Mouse (Mus musculus): ENCODE measurements around the gene Josd1.
"Not testable (repeated sequence)": the region's sequence is repeated elsewhere in the genome, so short reads cannot be mapped to it uniquely, and the experiment has no call there.

Gene Josd1

GRCm38 (mm10) chr15:79692334-79692733, 4.6 kb upstream of the Josd1 start:
- DNase-seq (ENCODE audit: low spot score in 2 of 2): no peak

- peak in 1 of 2 experiments; percentile 65 for DNase-seq (ENCODE audit: low spot score in 2 of 2)
Observed at GRCm38 (mm10) chr15:79691023-79691508, 3.3 kb upstream of the Josd1 start.

- DNase-seq (ENCODE audit: low spot score in 2 of 2): peak; percentile 100
Observed at GRCm38 (mm10) chr15:79690426-79691022, 2.8 kb upstream of the Josd1 start, which contains the start of gene Gtpbp1. Gtpbp1 (plus strand) TSS chr15:79690845.

- DNase-seq (ENCODE audit: low spot score in 2 of 2): no peak
Observed at GRCm38 (mm10) chr15:79689662-79690425, 2.1 kb upstream of the Josd1 start.

- no peak for DNase-seq (ENCODE audit: low spot score in 2 of 2)
Observed at GRCm38 (mm10) chr15:79688268-79688956, 693 bp upstream of the Josd1 start.

- peak; percentile 42 to 51 for DNase-seq (ENCODE audit: low spot score in 2 of 2)
Observed at GRCm38 (mm10) chr15:79687175-79687574, 544 bp downstream of the Josd1 start.

- no peak for DNase-seq (ENCODE audit: low spot score in 2 of 2)
Observed at GRCm38 (mm10) chr15:79686046-79686869, 1.5 kb downstream of the Josd1 start.

- no peak for DNase-seq (ENCODE audit: low spot score in 2 of 2)
Observed at GRCm38 (mm10) chr15:79685141-79685641, 2.5 kb downstream of the Josd1 start.

GRCm38 (mm10) chr15:79684616-79685015, 3.1 kb downstream of the Josd1 start:
- no peak for DNase-seq (ENCODE audit: low spot score in 2 of 2)

- no peak for DNase-seq (ENCODE audit: low spot score in 2 of 2)
Observed at GRCm38 (mm10) chr15:79683707-79684465, 3.8 kb downstream of the Josd1 start.

GRCm38 (mm10) chr15:79683146-79683545, 4.6 kb downstream of the Josd1 start:
- DNase-seq (ENCODE audit: low spot score in 2 of 2): no peak

- no peak for DNase-seq (ENCODE audit: low spot score in 2 of 2)
Observed at GRCm38 (mm10) chr15:79681973-79682372, 5.7 kb downstream of the Josd1 start.

- DNase-seq (ENCODE audit: low spot score in 2 of 2): no peak
Observed at GRCm38 (mm10) chr15:79677936-79678335, 9.8 kb downstream of the Josd1 start.

GRCm38 (mm10) chr15:79671828-79672348, 15.8 kb downstream of the Josd1 start:
- not testable (repeated sequence) for DNase-seq (ENCODE audit: low spot score in 2 of 2)

- no peak for DNase-seq (ENCODE audit: low spot score in 2 of 2)
Observed at GRCm38 (mm10) chr15:79670972-79671299, 16.8 kb downstream of the Josd1 start.

- DNase-seq (ENCODE audit: low spot score in 2 of 2): peak; percentile 86 to 90
Observed at GRCm38 (mm10) chr15:79670249-79670971, 17.3 kb downstream of the Josd1 start, which contains the start of gene Tomm22. Tomm22 (plus strand) TSS chr15:79670861.

GRCm38 (mm10) chr15:79669195-79669594, 18.5 kb downstream of the Josd1 start:
- no peak for DNase-seq (ENCODE audit: low spot score in 2 of 2)

- no peak for DNase-seq (ENCODE audit: low spot score in 2 of 2)
Observed at GRCm38 (mm10) chr15:79664666-79665065, 23.1 kb downstream of the Josd1 start.

- DNase-seq (ENCODE audit: low spot score in 2 of 2): no peak
Observed at GRCm38 (mm10) chr15:79661852-79662251, 25.9 kb downstream of the Josd1 start.

Data from heart, adult 9 months (tissue).